26 mouse cellular contexts compared by ENCODE assay signal in the genomic region with DNA sequence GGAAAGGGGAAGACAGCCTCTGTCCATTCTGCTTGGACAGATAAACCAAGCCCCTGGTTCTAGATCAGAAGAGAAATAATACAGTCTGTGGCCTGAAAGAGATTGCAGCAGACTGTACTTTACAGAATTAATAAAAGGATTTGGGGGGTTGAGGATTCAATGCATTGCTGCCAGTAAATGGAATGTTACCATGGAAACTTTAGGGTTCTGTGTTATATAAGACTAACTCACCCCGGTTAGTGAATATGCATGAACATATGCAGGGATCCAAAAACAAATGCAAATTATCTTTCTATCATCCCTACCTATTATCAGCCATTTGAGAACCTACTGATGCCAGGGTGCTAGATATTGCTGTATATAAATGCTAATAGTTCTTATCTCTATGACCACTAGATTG.
DNase-seq lines count a peak whose midpoint lies in the region; ATAC-seq and TF ChIP-seq lines count a peak whose summit lies in the region.
"Had no signal": no experiment of that assay in that cellular context is flagged by ENCODE, and none has a peak within 500 bp of the region (broad histone marks: within the 10 kb centered on the region; RNA-seq: fewer than 3 reads in every experiment).

No protein-coding gene starts in this region.

- ATAC-seq in forebrain, postnatal 0 days: peak; percentile 45; the same call in 1 of the 2 replicates
- ATAC-seq in erythroid progenitor cell, adult 5-6 weeks (replicated peaks; ENCODE audit: low FRiP score, poor library complexity, severe bottlenecking): no peak
- ATAC-seq: inflammation-experienced regulatory T-cells, adult 6 months had no signal

- peaks cover 10% of the 10 kb centered on the region for H3K4me1 ChIP-seq in forebrain, postnatal 0 days (ENCODE audit: insufficient read depth)
- H3K4me1 ChIP-seq: liver, embryonic 15.5 days; neural tube, embryonic 12.5 days; stomach, embryonic 15.5 days had no signal

- no peaks in the 10 kb centered on the region for H3K9me3 ChIP-seq in forebrain, postnatal 0 days (ENCODE audit: low read length)
- H3K9me3 ChIP-seq: hindbrain, embryonic 10.5 days; hindbrain, embryonic 15.5 days; liver, embryonic 15.5 days; megakaryocyte, embryonic 14.5 days; neural tube, embryonic 12.5 days; stomach, embryonic 15.5 days had no signal

- peak; percentile 47 for DNase-seq in left cerebral cortex, adult 11 months (ENCODE audit: low spot score)
- no peak for DNase-seq in left cerebral cortex, adult 18-20 months (ENCODE audit: low spot score in 2 of 2)
- DNase-seq in brain, adult 2 months (ENCODE audit: low read depth, low spot score): peak; percentile 65
- peak; percentile 63 for DNase-seq in brain, embryonic 14.5 days (ENCODE audit: low read depth)
- peak; percentile 36 for DNase-seq in forebrain, postnatal 0 days
- DNase-seq in spleen, adult 18-20 months: no peak
- DNase-seq: adrenal gland, postnatal 25 days; B cell, adult 2 months; cerebellum, adult 8-10 months; cerebellum, postnatal 25 days; gastrocnemius, postnatal 14 days; heart, postnatal 14 days; kidney, adult 11 months; kidney, postnatal 14 days; liver; lung, embryonic 14.5 days; lung, postnatal 36 days; thymus, postnatal 14 days had no signal

- 19% methylated on average over 1 of the region's 1 CpGs for WGBS in forebrain, postnatal 0 days

- no peak overlapping the region for H3K4me3 ChIP-seq in forebrain, postnatal 0 days (ENCODE audit: low read depth, low read length)
- H3K4me3 ChIP-seq: hindbrain, embryonic 10.5 days; hindbrain, embryonic 15.5 days; liver, embryonic 15.5 days; neural tube, embryonic 12.5 days; stomach, embryonic 15.5 days had no signal

- no peaks in the 10 kb centered on the region for H3K27me3 ChIP-seq in forebrain, postnatal 0 days (ENCODE audit: insufficient read depth, low read length)
- H3K27me3 ChIP-seq: hindbrain, embryonic 15.5 days; liver, embryonic 15.5 days; neural tube, embryonic 12.5 days; stomach, embryonic 15.5 days had no signal

- TF ChIP-seq CTCF in brain, embryonic 14.5 days (IDR thresholded peaks at IDR 0.05; ENCODE audit: borderline replicate concordance, extremely low read depth, insufficient read depth, insufficient read length): no peak
- TF ChIP-seq CTCF in forebrain, postnatal 0 days (IDR thresholded peaks at IDR 0.05; ENCODE audit: low read depth): no peak

- peak overlapping the region; percentile 62 for H3K27ac ChIP-seq in forebrain, postnatal 0 days (ENCODE audit: low read depth, low read length)
- H3K27ac ChIP-seq: hindbrain, embryonic 10.5 days; hindbrain, embryonic 15.5 days; liver, embryonic 15.5 days; neural tube, embryonic 12.5 days; stomach, embryonic 15.5 days had no signal

- H3K36me3 ChIP-seq in forebrain, postnatal 0 days (ENCODE audit: insufficient read depth): no peaks in the 10 kb centered on the region
- H3K36me3 ChIP-seq: hindbrain, embryonic 10.5 days; hindbrain, embryonic 15.5 days; liver, embryonic 15.5 days; neural tube, embryonic 12.5 days; stomach, embryonic 15.5 days had no signal

- no peak for TF ChIP-seq POLR2A in brain, embryonic 14.5 days (IDR thresholded peaks at IDR 0.05; ENCODE audit: borderline replicate concordance, extremely low read depth, insufficient read depth, insufficient read length, poor library complexity, severe bottlenecking)

- H3K9ac ChIP-seq in forebrain, postnatal 0 days: no peak overlapping the region
- H3K9ac ChIP-seq: hindbrain, embryonic 15.5 days; liver, embryonic 15.5 days; lung, embryonic 14.5 days; neural tube, embryonic 12.5 days; stomach, embryonic 15.5 days had no signal

- no peak overlapping the region for H3K4me2 ChIP-seq in forebrain, postnatal 0 days (ENCODE audit: low read depth)
- H3K4me2 ChIP-seq: hindbrain, embryonic 15.5 days; liver, embryonic 15.5 days; lung, embryonic 14.5 days; neural tube, embryonic 12.5 days; stomach, embryonic 15.5 days had no signal

Comparison
In these comparisons a context has a peak if more than half of its experiments do, and no peak if none do; other contexts are left out.
1. DNase-seq: peak in left cerebral cortex, adult 11 months (single experiment), brain, adult 2 months (single experiment), brain, embryonic 14.5 days (single experiment) and forebrain, postnatal 0 days (single experiment); none in left cerebral cortex, adult 18-20 months (0 of 2) and spleen, adult 18-20 months (0 of 2).